Mouse (Mus musculus): ENCODE data around the gene Pcdh7.

Pcdh7 gene

GRCm38 (mm10) chr5:57797951-57798670 is 80.3 kb downstream of the Pcdh7 start:
- in situ Hi-C loops (cut with MboI, MseI) = no loop called here

- in situ Hi-C loops (cut with MboI, MseI) = loop anchor here (10.0 to 25.0 kb wide), 2 partner anchors 218 to 1191 kb away; no protein-coding TSS in a partner anchor
These were observed 85.3 kb downstream of the Pcdh7 start for GRCm38 (mm10) chr5:57803108-57803507.

GRCm38 (mm10) chr5:57803890-57804289 is 86.1 kb downstream of the Pcdh7 start:
- in situ Hi-C loops (cut with MboI, MseI) = loop anchor here (10.0 to 25.0 kb wide), 2 partner anchors 219 to 1192 kb away; no protein-coding TSS in a partner anchor

- in situ Hi-C loops (cut with MboI, MseI) = loop anchor here (10.0 to 25.0 kb wide), 2 partner anchors 223 to 1195 kb away; no protein-coding TSS in a partner anchor
These were observed 89.6 kb downstream of the Pcdh7 start for GRCm38 (mm10) chr5:57807350-57807749.

- in situ Hi-C loops (cut with MboI, MseI) = loop anchor here in 1 of 2 experiments (25.0 kb wide), 1 partner anchor 1198 kb away; no protein-coding TSS in a partner anchor
These were observed 92.9 kb downstream of the Pcdh7 start for GRCm38 (mm10) chr5:57810641-57811040.

- in situ Hi-C loops (cut with MboI, MseI) = loop anchor here in 1 of 2 experiments (25.0 kb wide), 1 partner anchor 1204 kb away; no protein-coding TSS in a partner anchor
These were observed 98.3 kb downstream of the Pcdh7 start for GRCm38 (mm10) chr5:57815964-57816589.

GRCm38 (mm10) chr5:57819788-57820187 is 102.0 kb downstream of the Pcdh7 start:
- in situ Hi-C loops (cut with MboI, MseI) = loop anchor here (10.0 to 25.0 kb wide), 2 partner anchors 1207 to 1355 kb away; no protein-coding TSS in a partner anchor

- in situ Hi-C loops (cut with MboI, MseI) = loop anchor here (10.0 to 25.0 kb wide), 2 partner anchors 1209 to 1356 kb away; no protein-coding TSS in a partner anchor
These were observed 103.3 kb downstream of the Pcdh7 start for GRCm38 (mm10) chr5:57821099-57821498.

GRCm38 (mm10) chr5:57828437-57828836 is 110.7 kb downstream of the Pcdh7 start:
- in situ Hi-C loops (cut with MboI, MseI) = loop anchor here in 1 of 2 experiments (10.0 kb wide), 1 partner anchor 1364 kb away; no protein-coding TSS in a partner anchor

- in situ Hi-C loops (cut with MboI, MseI) = no loop called here
These were observed 119.4 kb downstream of the Pcdh7 start for GRCm38 (mm10) chr5:57837150-57837549.

- in situ Hi-C loops (cut with MboI, MseI) = loop anchor here in 1 of 2 experiments (10.0 kb wide), 1 partner anchor 963 kb away; no protein-coding TSS in a partner anchor
These were observed 123.8 kb downstream of the Pcdh7 start for GRCm38 (mm10) chr5:57841357-57842119.

- in situ Hi-C loops (cut with MboI, MseI) = loop anchor here in 1 of 2 experiments (10.0 kb wide), 1 partner anchor 957 kb away; no protein-coding TSS in a partner anchor
These were observed 129.7 kb downstream of the Pcdh7 start for GRCm38 (mm10) chr5:57847500-57847899.

- in situ Hi-C loops (cut with MboI, MseI) = no loop called here
These were observed 132.3 kb downstream of the Pcdh7 start for GRCm38 (mm10) chr5:57850111-57850510.

GRCm38 (mm10) chr5:57857316-57857715 is 139.5 kb downstream of the Pcdh7 start:
- in situ Hi-C loops (cut with MboI, MseI) = no loop called here

- in situ Hi-C loops (cut with MboI, MseI) = no loop called here
These were observed 146.5 kb downstream of the Pcdh7 start for GRCm38 (mm10) chr5:57864254-57864653.

GRCm38 (mm10) chr5:57865256-57865655 is 147.5 kb downstream of the Pcdh7 start:
- in situ Hi-C loops (cut with MboI, MseI) = no loop called here

- in situ Hi-C loops (cut with MboI, MseI) = no loop called here
These were observed 148.3 kb downstream of the Pcdh7 start for GRCm38 (mm10) chr5:57866097-57866496.

- in situ Hi-C loops (cut with MboI, MseI) = no loop called here
These were observed 150.1 kb downstream of the Pcdh7 start for GRCm38 (mm10) chr5:57867906-57868305.

- in situ Hi-C loops (cut with MboI, MseI) = no loop called here
These were observed 150.9 kb downstream of the Pcdh7 start for GRCm38 (mm10) chr5:57868702-57869101.

GRCm38 (mm10) chr5:57870727-57871126 is 153.0 kb downstream of the Pcdh7 start:
- in situ Hi-C loops (cut with MboI, MseI) = no loop called here

GRCm38 (mm10) chr5:57884982-57885381 is 167.2 kb downstream of the Pcdh7 start:
- in situ Hi-C loops (cut with MboI, MseI) = no loop called here

Data from T-helper 17 cell (primary cell).